Mouse (Mus musculus) cerebellum, adult 11-12 months (tissue): ENCODE data around the gene Herc1.
"Not testable (repeated sequence)": the region's sequence is repeated elsewhere in the genome, so short reads cannot be mapped to it uniquely, and the experiment has no call there.

Experiments used
- DNase-seq: peaks from one replicate; pipeline ENCODE4 v3.0.0; 2022

Herc1 gene

GRCm38 (mm10) chr9:66349144-66349859, 948 bp upstream of the Herc1 start:
- no peak for DNase-seq

- peak; percentile 42 for DNase-seq
Observed at GRCm38 (mm10) chr9:66350788-66351430, 659 bp downstream of the Herc1 start.

- DNase-seq, result no peak
Observed at GRCm38 (mm10) chr9:66352704-66353103, 2.5 kb downstream of the Herc1 start.

GRCm38 (mm10) chr9:66359135-66359534, 8.9 kb downstream of the Herc1 start:
- DNase-seq, result no peak

GRCm38 (mm10) chr9:66360143-66360690, 10.0 kb downstream of the Herc1 start:
- DNase-seq, result no peak

GRCm38 (mm10) chr9:66368890-66369433, 18.7 kb downstream of the Herc1 start:
- DNase-seq, result no peak

GRCm38 (mm10) chr9:66370334-66370733, 20.1 kb downstream of the Herc1 start:
- DNase-seq, result no peak

- no peak for DNase-seq
Observed at GRCm38 (mm10) chr9:66370847-66371246, 20.6 kb downstream of the Herc1 start.

- DNase-seq, result no peak
Observed at GRCm38 (mm10) chr9:66373432-66373831, 23.2 kb downstream of the Herc1 start.

- DNase-seq, result no peak
Observed at GRCm38 (mm10) chr9:66374495-66375478, 24.5 kb downstream of the Herc1 start.

GRCm38 (mm10) chr9:66383417-66383816, 33.2 kb downstream of the Herc1 start:
- DNase-seq, result no peak

GRCm38 (mm10) chr9:66390338-66390737, 40.1 kb downstream of the Herc1 start:
- not testable (repeated sequence) for DNase-seq

GRCm38 (mm10) chr9:66393304-66393703, 43.1 kb downstream of the Herc1 start:
- DNase-seq, result no peak

GRCm38 (mm10) chr9:66423492-66423891, 73.2 kb downstream of the Herc1 start:
- no peak for DNase-seq

GRCm38 (mm10) chr9:66440007-66440406, 89.8 kb downstream of the Herc1 start:
- DNase-seq, result no peak

- DNase-seq, result no peak
Observed at GRCm38 (mm10) chr9:66448253-66448652, 98.0 kb downstream of the Herc1 start.

GRCm38 (mm10) chr9:66465087-66465486, 114.8 kb downstream of the Herc1 start:
- DNase-seq, result no peak

- DNase-seq, result no peak
Observed at GRCm38 (mm10) chr9:66477785-66478184, 127.5 kb downstream of the Herc1 start.

GRCm38 (mm10) chr9:66483429-66483828, 133.2 kb downstream of the Herc1 start:
- DNase-seq, result no peak

- DNase-seq, result no peak
Observed at GRCm38 (mm10) chr9:66488786-66489185, 138.5 kb downstream of the Herc1 start.

GRCm38 (mm10) chr9:66492361-66492760, 142.1 kb downstream of the Herc1 start:
- DNase-seq, result no peak

GRCm38 (mm10) chr9:66493992-66494391, 143.7 kb downstream of the Herc1 start:
- DNase-seq, result no peak

- DNase-seq, result no peak
Observed at GRCm38 (mm10) chr9:66501248-66501647, 151.0 kb downstream of the Herc1 start.
